Mouse (Mus musculus) neural tube, embryonic 13.5 days (tissue): Measurements from ENCODE around the gene Pbp2. TPM values are rescaled to one million over a fixed set of nuclear protein-coding genes. Genes with fewer than 3 reads are reported as not detected.

Source experiments
- ATAC-seq: fragments of 200-750 bp; cut with Nextera tagmentation; 2 replicates; pipeline ENCODE4 v1.8.0; 2017; ENCODE audit warnings: low read depth, mild to moderate bottlenecking, moderate TSS enrichment, moderate library complexity
- H3K27ac ChIP-seq: fragments of 300-500 bp; sonication (generic); replicated peaks from 2 replicates; pipeline ENCODE4 v1.5.1; 2015; ENCODE audit warnings: moderate library complexity, mild to moderate bottlenecking, inconsistent platforms
- H3K27me3 ChIP-seq: fragments of 300-500 bp; sonication (generic); 2 replicates; pipeline ENCODE4 v1.6.1; 2015; ENCODE audit warnings: mild to moderate bottlenecking, inconsistent platforms
- H3K36me3 ChIP-seq: fragments of 300-500 bp; sonication (generic); 2 replicates; pipeline ENCODE4 v1.6.1; 2015; ENCODE audit warnings: mild to moderate bottlenecking, inconsistent platforms
- H3K4me1 ChIP-seq: fragments of 300-500 bp; sonication (generic); replicated peaks from 2 replicates; pipeline ENCODE4 v1.6.1; 2015; ENCODE audit warnings: inconsistent platforms
- H3K4me2 ChIP-seq: fragments of 300-500 bp; sonication (generic); 2 replicates; pipeline ENCODE4 v1.6.1; 2015; ENCODE audit warnings: inconsistent platforms, mild to moderate bottlenecking, moderate library complexity
- H3K4me3 ChIP-seq: fragments of 300-500 bp; sonication (generic); 2 replicates; pipeline ENCODE4 v1.5.1; 2015; ENCODE audit warnings: mild to moderate bottlenecking, inconsistent platforms
- H3K9ac ChIP-seq: fragments of 300-500 bp; sonication (generic); 2 replicates; pipeline ENCODE4 v1.6.1; 2015; ENCODE audit warnings: moderate library complexity, mild to moderate bottlenecking, inconsistent platforms
- H3K9me3 ChIP-seq: fragments of 300-500 bp; sonication (generic); 2 replicates; pipeline ENCODE4 v1.6.1; 2016; ENCODE audit warnings: inconsistent platforms
- WGBS: fragments of 180-500 bp; shearing (Covaris S2); methylation state at CpG from one replicate; pipeline ENCODE4 v1.1.7; 2015; 5-methylcytosine and 5-hydroxymethylcytosine counted together
- polyA plus RNA-seq: library from polyadenylated mRNA; unstranded; fragments of >200 nt; fragmentation: Nextera tagmentation; extraction: Ambion mirVana; gene quantifications from 2 replicates; pipeline ENCODE4 v1.2.1, GENCODE M21; 2015

Gene Pbp2
- polyA plus RNA-seq, 1 experiment from 2014 or later = 0.20 TPM

- WGBS = 86% methylated on average over 9 of the region's 9 CpGs
- H3K27me3 ChIP-seq = no peaks in the 10 kb centered on the region
- H3K9ac ChIP-seq = no peak overlapping the region
- peaks cover 9% of the 10 kb centered on the region for H3K4me1 ChIP-seq
- H3K9me3 ChIP-seq = no peaks in the 10 kb centered on the region
- no peak overlapping the region for H3K4me3 ChIP-seq
- H3K27ac ChIP-seq = no peak overlapping the region
- H3K36me3 ChIP-seq = no peaks in the 10 kb centered on the region
- no peak overlapping the region for H3K4me2 ChIP-seq
- ATAC-seq = no peak
Observed at GRCm38 (mm10) chr6:135324686-135325300, 14.6 kb upstream of the Pbp2 start.

GRCm38 (mm10) chr6:135324111-135324510, 13.9 kb upstream of the Pbp2 start:
- H3K36me3 ChIP-seq = no peaks in the 10 kb centered on the region
- no peak overlapping the region for H3K9ac ChIP-seq
- ATAC-seq = no peak
- no peaks in the 10 kb centered on the region for H3K27me3 ChIP-seq
- WGBS = 70% methylated on average over 3 of the region's 3 CpGs
- H3K9me3 ChIP-seq = no peaks in the 10 kb centered on the region
- H3K4me1 ChIP-seq = peaks cover 9% of the 10 kb centered on the region
- no peak overlapping the region for H3K27ac ChIP-seq
- no peak overlapping the region for H3K4me2 ChIP-seq
- H3K4me3 ChIP-seq = no peak overlapping the region

GRCm38 (mm10) chr6:135323311-135323982, 13.2 kb upstream of the Pbp2 start:
- Histone ChIP-seq H3K9ac (no peak overlapping the region), H3K9me3 (no peaks in the 10 kb centered on the region), H3K4me1 (peaks cover 9% of the 10 kb centered on the region), H3K4me3 (no peak overlapping the region), H3K36me3 (no peaks in the 10 kb centered on the region), H3K27ac (peak overlapping the region; percentile 43; the same call in 1 of the 2 replicates), H3K27me3 (no peaks in the 10 kb centered on the region), H3K4me2 (peak overlapping the region; percentile 15; the same call in 1 of the 2 replicates)
- ATAC-seq = peak; percentile 59; the same call in 1 of the 2 replicates
- WGBS = 36% methylated on average over 16 of the region's 16 CpGs

GRCm38 (mm10) chr6:135322749-135323148, 12.5 kb upstream of the Pbp2 start:
- Histone ChIP-seq H3K4me3 (no peak overlapping the region), H3K4me2 (no peak overlapping the region), H3K4me1 (peaks cover 9% of the 10 kb centered on the region), H3K9me3 (no peaks in the 10 kb centered on the region), H3K27ac (no peak overlapping the region; the same call in 1 of the 2 replicates), H3K9ac (no peak overlapping the region), H3K27me3 (no peaks in the 10 kb centered on the region), H3K36me3 (no peaks in the 10 kb centered on the region)
- WGBS = 62% methylated on average over 7 of the region's 7 CpGs
- ATAC-seq = no peak

- Histone ChIP-seq H3K4me2 (no peak overlapping the region), H3K27me3 (no peaks in the 10 kb centered on the region), H3K36me3 (no peaks in the 10 kb centered on the region), H3K9ac (no peak overlapping the region), H3K27ac (no peak overlapping the region), H3K4me1 (peaks cover 9% of the 10 kb centered on the region), H3K9me3 (no peaks in the 10 kb centered on the region), H3K4me3 (no peak overlapping the region)
- no peak for ATAC-seq
- 76% methylated on average over 5 of the region's 5 CpGs for WGBS
Observed at GRCm38 (mm10) chr6:135319431-135319933, 9.3 kb upstream of the Pbp2 start.

GRCm38 (mm10) chr6:135316141-135316540, 5.9 kb upstream of the Pbp2 start:
- Histone ChIP-seq H3K9me3 (no peaks in the 10 kb centered on the region), H3K4me2 (no peak overlapping the region), H3K27ac (no peak overlapping the region), H3K9ac (no peak overlapping the region), H3K36me3 (no peaks in the 10 kb centered on the region), H3K4me1 (0 out of 2 replicates have a peak, but pooled peaks cover 5% of the 10 kb centered on the region), H3K27me3 (no peaks in the 10 kb centered on the region), H3K4me3 (no peak overlapping the region)
- 73% methylated on average over 2 of the region's 2 CpGs for WGBS
- no peak for ATAC-seq

- Histone ChIP-seq H3K4me2 (no peak overlapping the region), H3K27ac (peak overlapping the region; percentile 46; the same call in 1 of the 2 replicates), H3K36me3 (no peaks in the 10 kb centered on the region), H3K4me1 (0 out of 2 replicates have a peak, but pooled peaks cover 5% of the 10 kb centered on the region), H3K4me3 (no peak overlapping the region), H3K9me3 (no peaks in the 10 kb centered on the region), H3K27me3 (no peaks in the 10 kb centered on the region), H3K9ac (no peak overlapping the region)
- 71% methylated on average over 9 of the region's 9 CpGs for WGBS
- ATAC-seq = no peak
Observed at GRCm38 (mm10) chr6:135313981-135314380, 3.8 kb upstream of the Pbp2 start.

GRCm38 (mm10) chr6:135312038-135312437, 1.8 kb upstream of the Pbp2 start:
- no peaks in the 10 kb centered on the region for H3K9me3 ChIP-seq
- H3K4me2 ChIP-seq = no peak overlapping the region
- WGBS = 85% methylated on average over 5 of the region's 5 CpGs
- no peaks in the 10 kb centered on the region for H3K36me3 ChIP-seq
- H3K4me1 ChIP-seq = 0 out of 2 replicates have a peak, but pooled peaks cover 5% of the 10 kb centered on the region
- no peaks in the 10 kb centered on the region for H3K27me3 ChIP-seq
- H3K27ac ChIP-seq = no peak overlapping the region
- no peak overlapping the region for H3K4me3 ChIP-seq
- ATAC-seq = no peak
- H3K9ac ChIP-seq = no peak overlapping the region

DNA sequence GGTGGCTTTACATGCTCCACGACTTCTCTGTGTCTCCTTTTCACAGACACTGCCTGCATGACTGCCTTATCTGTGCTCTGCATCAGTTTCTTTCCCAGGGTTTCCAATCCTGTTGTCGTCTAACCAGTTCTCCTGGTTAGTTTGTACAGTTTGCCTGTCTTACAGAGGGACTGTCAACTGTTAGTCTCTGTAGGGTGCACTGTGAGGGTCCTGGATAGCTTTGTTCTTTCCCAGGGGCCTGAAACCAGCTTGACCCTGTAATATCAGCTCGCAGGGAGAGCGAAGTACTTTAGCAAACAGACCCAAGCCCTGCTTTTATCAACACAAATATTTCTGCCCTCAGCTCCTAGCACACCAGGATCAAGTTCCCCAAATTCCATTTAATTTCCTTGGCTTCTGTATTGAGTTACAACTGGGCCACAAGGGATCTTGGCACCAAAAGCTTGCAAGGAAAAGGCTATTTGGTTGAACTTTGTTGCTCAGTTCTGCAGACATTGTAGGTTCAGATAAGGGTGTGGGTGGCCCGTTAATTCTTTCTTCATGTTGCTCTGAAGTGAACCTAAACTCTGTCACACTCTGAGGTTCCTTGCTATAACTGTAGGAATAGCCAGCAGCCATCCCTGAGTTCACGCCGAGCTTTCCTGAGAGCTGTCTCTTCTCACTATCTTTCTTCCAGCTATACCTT, 5.5 kb downstream of the Pbp2 start:
- WGBS = 68% methylated on average over 7 of the region's 7 CpGs
- no peak overlapping the region for H3K27ac ChIP-seq
- no peaks in the 10 kb centered on the region for H3K27me3 ChIP-seq
- ATAC-seq = no peak
- no peaks in the 10 kb centered on the region for H3K9me3 ChIP-seq
- no peak overlapping the region for H3K4me3 ChIP-seq
- H3K4me2 ChIP-seq = no peak overlapping the region
- H3K4me1 ChIP-seq = no peaks in the 10 kb centered on the region
- H3K36me3 ChIP-seq = no peaks in the 10 kb centered on the region
- no peak overlapping the region for H3K9ac ChIP-seq

- Histone ChIP-seq H3K36me3 (no peaks in the 10 kb centered on the region), H3K4me3 (no peak overlapping the region), H3K4me2 (no peak overlapping the region), H3K4me1 (no peaks in the 10 kb centered on the region), H3K9ac (no peak overlapping the region), H3K9me3 (no peaks in the 10 kb centered on the region), H3K27ac (no peak overlapping the region), H3K27me3 (no peaks in the 10 kb centered on the region)
- 75% methylated on average over 10 of the region's 10 CpGs for WGBS
- no peak for ATAC-seq
Observed at GRCm38 (mm10) chr6:135302421-135303125, 7.6 kb downstream of the Pbp2 start.

- WGBS = 90% methylated on average over 4 of the region's 4 CpGs
Observed at GRCm38 (mm10) chr6:135300469-135300868, 9.7 kb downstream of the Pbp2 start.

More at GRCm38 (mm10) chr6:135300469-135300868, 9.7 kb downstream of the Pbp2 start:
- H3K9ac ChIP-seq = no peak overlapping the region
- H3K4me3 ChIP-seq = no peak overlapping the region
- H3K9me3 ChIP-seq = no peaks in the 10 kb centered on the region
- ATAC-seq = no peak
- no peak overlapping the region for H3K27ac ChIP-seq
- H3K27me3 ChIP-seq = no peaks in the 10 kb centered on the region
- H3K4me2 ChIP-seq = no peak overlapping the region
- no peaks in the 10 kb centered on the region for H3K36me3 ChIP-seq
- H3K4me1 ChIP-seq = peaks cover 2% of the 10 kb centered on the region; the same call in 1 of the 2 replicates
